Mouse (Mus musculus) embryonic stem cell, embryonic (primary cell): ENCODE measurements at regions not wholly inside any gene's neighbourhood (a gene's known extent, or its start where the extent isn't known, plus 50 kb on each side); places are given as distances from the start of the nearest gene placed in this dataset.

Source experiments
- CTCF ChIA-PET, 4 experiments: fragments of 300-600 bp in 2 of 4; fragments of 350-600 bp in 2 of 4; sonication (Branson Sonifier 250); formaldehyde crosslinking; loops; one replicate each; lab custom pipeline; 2022; ENCODE audit warnings: inconsistent platforms in 2 of 4; lab: Charles Lee
- POLR2A ChIA-PET, 4 experiments: fragments of 300-600 bp in 2 of 4; fragments of 350-600 bp in 2 of 4; sonication (Branson Sonifier 250); formaldehyde crosslinking; loops; one replicate each; lab custom pipeline; 2022; ENCODE audit warnings: antibody characterized with exemption in 4 of 4, inconsistent platforms in 1 of 4; lab: Charles Lee

DNA sequence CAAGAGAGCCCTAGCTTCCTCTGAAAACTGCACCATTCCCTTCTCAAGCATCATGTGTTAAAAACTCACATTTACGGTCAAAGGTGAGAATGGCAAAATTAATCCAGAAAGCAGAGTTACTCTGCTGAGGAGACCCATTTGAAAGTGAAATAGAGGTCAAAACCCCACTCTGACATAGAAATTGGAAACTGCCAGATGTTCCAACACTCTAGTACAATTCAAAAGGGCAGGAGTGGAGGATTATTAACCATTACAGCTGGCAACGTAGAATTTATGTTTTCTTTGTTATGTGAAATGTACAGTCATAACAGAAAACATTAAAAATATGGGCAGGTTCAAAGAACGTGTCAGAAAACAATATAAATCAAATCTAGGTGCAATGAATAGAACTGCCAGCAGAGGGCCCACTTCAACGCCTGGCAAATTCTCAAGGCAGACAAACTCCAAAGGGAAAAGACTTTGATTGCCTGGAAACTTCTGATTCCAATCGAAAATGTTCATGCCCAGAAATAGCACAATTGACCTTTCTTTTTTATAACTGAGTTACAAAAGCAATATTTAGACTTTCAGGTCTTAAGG, 54.2 kb upstream of the Rfpl4b start:
- ChIA-PET CTCF (interaction anchor here (0.6 to 1.5 kb wide), 8 partner anchors 26 to 200 kb away, joined by 3 to 7 read pairs (median 5); no protein-coding TSS in a partner anchor), POLR2A (no interaction called here)

DNA sequence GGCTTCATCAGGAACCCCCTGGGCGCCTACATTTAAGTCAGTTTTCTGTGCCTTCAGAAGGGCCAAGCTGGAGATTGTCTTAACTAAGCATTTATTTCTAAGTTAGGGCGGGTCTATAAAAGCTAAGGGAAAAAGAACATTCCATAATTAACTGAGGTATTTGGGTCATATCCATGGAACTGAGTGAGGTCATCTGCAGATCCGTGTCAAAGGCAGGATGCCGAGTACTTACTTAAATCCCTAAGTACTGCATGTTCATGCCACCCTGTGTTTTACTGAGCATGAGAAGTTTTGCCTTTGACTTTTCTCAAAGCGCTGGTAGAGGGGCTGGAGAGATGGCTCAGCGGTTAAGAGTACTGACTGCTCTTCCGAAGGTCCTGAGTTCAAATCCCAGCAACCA, 57.7 kb upstream of the Rfpl4b start:
- CTCF ChIA-PET = no interaction called here
- POLR2A ChIA-PET = no interaction called here

DNA sequence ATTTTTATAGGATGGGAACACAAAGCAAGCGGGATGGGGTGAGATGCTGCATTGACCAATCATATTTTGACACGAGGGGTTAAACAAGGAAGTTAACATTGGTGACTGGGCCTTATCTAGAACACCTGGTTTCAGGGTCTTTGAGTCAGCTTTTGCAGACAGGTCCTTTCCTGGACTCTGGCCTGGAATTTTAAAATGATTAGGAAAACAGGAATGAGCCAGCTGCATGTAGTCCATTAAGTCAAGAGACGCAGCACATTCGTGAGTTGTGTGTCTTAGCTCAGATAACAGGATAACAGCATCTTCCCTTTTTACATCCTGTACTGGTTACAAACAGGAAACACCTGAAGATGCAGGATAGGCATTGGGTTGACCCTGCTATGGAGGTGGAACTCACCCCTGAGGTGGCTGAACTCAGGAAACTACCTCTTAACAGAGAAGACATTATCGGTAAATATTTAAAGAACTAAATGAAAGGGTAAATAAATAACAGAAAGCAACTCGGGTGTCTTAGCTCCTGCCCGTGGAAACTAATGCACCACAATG, 59.1 kb upstream of the Rfpl4b start:
- ChIA-PET POLR2A (no interaction called here), CTCF (interaction anchor here in 3 of 4 experiments (0.5 to 0.9 kb wide), 3 partner anchors 10 to 1936 kb away, joined by 3 to 4 read pairs (median 3); no protein-coding TSS in a partner anchor)

DNA sequence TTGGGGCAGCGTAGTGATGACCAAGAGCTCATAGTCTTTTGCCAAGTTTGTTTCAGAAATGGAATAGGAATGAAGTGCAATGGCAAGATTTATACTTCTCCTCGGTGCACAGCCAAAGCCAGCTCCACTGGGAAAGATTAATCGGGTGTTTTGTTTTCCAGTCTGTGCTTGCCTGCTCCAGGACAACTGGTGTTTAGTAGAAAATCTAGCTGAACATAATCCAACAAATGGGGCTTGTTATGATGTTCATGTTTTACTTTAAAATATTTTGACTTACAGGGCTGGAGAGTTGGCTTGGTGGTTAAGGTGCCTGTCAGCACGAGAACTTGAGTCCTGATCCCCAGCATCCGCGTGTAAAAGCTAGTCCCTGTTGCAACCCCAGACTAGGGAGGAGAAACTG, 60.6 kb upstream of the Rfpl4b start:
- CTCF ChIA-PET = interaction anchor here in 2 of 4 experiments (0.6 to 1.4 kb wide), 2 partner anchors 182 to 183 kb away, joined by 3 read pairs; no protein-coding TSS in a partner anchor
- POLR2A ChIA-PET = no interaction called here

DNA sequence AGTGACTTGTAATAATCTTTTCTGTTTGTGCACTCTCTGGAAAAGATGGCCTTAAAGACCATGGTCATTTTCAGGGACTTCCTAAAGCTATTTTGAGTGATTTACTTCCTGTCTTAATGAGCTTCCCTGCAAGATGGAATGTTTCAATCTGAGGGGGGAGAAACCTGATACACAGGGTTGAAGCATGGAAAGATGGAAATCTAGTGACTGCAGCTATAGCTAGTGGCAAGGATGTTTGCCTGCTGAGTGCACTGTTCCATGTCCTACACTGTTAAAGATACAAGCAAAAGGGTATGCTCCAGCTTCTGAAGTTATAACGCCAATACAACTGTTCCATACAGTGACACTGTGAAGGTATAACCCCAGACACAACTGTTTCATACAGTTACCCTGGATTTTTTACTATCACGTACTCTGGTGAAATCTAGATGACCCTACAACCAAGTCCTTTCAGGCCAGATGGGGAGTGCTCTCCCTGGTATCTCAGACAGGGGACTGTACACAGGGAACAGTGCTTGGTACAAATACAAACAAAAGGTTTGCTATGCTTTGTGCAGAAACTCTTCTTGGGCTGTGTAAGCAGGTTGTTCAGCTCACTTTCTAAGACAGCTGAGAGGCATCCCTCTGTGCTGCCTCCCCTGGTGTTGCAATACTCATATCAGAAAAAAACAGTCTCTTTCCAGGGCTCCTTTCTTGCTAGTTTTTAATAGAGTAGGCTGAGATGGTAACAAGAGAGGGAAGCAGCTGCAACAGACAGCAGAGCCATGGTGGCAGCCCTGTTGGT, 62.4 kb upstream of the Rfpl4b start:
- CTCF ChIA-PET = interaction anchor here in 3 of 4 experiments (0.6 to 1.1 kb wide), 3 partner anchors 85 to 181 kb away, joined by 3 read pairs; no protein-coding TSS in a partner anchor

DNA sequence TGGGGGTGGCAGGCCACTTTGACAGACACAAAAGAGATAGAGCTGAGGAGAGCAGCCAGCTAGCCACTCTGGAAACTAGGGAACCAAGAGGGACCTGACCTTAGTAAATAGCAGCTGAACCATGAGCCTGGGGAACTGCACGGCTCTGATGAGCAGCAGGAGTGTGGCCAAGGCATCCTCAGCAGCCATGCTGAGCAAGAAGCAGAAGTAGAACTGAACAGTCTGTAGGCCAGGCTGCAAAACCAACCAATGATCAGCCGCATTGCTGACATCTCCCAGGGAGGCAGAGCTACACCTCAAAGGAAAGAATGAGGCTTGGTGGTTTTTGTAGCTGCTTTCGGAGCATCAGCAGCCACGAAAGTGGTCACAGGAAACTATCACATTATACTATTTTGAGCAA, 63.1 kb upstream of the Rfpl4b start:
- POLR2A ChIA-PET = interaction anchor here in 1 of 4 experiments (0.5 to 1.0 kb wide), 2 partner anchors 47 to 612 kb away, joined by 3 read pairs; no protein-coding TSS in a partner anchor
- CTCF ChIA-PET = interaction anchor here in 3 of 4 experiments (0.5 to 1.1 kb wide), 4 partner anchors 47 to 180 kb away, joined by 3 to 4 read pairs (median 3); no protein-coding TSS in a partner anchor

More for the DNA sequence above, 62.4 kb upstream of the Rfpl4b start:
- POLR2A ChIA-PET = interaction anchor here in 1 of 4 experiments (1.0 kb wide), 1 partner anchor 48 kb away, joined by 3 read pairs; no protein-coding TSS in a partner anchor

DNA sequence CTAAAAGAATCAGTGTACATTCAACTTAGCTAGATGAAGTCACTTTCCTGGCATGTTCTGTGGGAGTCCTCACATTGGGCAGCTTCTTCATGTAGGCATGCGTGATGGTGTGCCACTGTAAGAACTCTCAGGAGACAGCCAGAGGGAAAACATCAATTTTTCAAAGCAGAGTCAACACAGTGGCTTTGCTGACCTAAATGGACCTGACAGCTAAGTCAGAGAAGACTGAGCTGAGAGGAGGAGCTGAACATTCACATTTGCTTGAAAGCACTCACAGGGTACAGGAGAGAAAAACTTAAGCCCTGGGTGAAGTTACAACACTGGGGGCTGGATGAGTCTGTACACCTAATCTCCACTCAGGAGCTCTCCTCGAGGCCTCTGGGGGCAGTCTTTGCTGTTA, 64.9 kb upstream of the Rfpl4b start:
- ChIA-PET CTCF (interaction anchor here in 1 of 4 experiments (0.5 kb wide), 1 partner anchor 11 kb away, joined by 4 read pairs; no protein-coding TSS in a partner anchor), POLR2A (no interaction called here)

DNA sequence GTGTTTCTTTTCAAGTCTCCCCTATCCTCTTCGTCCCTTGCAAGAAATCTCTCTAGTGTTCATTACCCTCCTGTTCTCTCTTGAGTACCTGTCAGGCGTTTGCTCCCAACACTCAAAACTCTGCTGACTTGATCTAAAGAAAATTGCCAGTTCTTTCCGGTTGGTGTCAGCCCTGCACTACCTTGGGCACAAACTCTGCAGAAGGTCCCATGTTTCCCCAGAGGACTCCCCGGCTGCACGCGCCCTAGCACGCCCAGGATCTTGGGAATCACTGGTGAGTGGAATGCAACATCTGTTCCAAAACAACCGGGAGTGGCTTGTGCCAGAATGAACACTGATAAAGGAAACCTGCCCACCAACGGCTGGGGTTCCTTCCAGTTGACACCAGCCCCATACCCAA, 66.3 kb upstream of the Rfpl4b start:
- POLR2A ChIA-PET = no interaction called here
- CTCF ChIA-PET = interaction anchor here in 1 of 4 experiments (0.8 to 1.0 kb wide), 2 partner anchors 177 to 179 kb away, joined by 3 read pairs; no protein-coding TSS in a partner anchor

DNA sequence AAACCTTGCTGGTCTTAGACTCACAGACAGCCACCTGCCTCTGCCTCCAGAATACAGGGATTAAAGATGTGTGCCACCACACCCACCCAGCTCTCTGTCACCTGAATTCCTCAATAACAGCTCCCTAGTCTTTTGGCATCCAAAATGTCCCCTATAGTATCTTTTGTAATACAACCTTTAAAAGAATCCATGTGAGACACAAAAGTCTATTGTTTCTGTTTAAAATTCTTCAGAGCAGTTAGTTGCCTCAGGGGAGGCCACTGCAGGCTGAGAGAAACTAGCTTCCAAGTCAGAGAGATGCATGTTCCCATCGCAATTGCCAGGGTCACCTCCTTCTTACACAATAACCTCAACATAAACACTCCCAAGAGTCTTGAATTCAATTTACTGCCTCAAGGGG, 70.6 kb upstream of the Lama4 start:
- ChIA-PET POLR2A (interaction anchor here in 1 of 4 experiments (0.5 kb wide), 1 partner anchor 171 kb away, joined by 3 read pairs; no protein-coding TSS in a partner anchor), CTCF (no interaction called here)

DNA sequence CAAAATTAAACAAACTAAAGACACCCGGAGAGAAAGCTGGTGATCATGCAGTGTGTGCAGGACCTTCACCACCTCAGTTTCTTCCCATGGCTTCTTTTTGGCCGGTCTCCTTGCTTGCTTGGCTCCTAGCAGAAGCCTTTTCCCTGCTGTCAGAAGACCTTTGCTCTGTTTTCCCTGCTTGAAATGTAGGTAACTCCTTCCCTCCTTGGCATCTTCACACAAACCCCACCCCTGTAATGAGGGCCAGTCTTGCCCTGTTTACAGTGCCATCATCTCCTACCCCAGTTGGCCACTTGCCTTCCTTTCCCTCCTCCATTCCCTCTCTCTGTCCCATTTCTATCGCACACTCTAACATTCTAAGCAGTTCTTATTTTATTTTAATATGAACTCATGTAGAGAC, 69.7 kb upstream of the Lama4 start:
- CTCF ChIA-PET = no interaction called here
- POLR2A ChIA-PET = no interaction called here

DNA sequence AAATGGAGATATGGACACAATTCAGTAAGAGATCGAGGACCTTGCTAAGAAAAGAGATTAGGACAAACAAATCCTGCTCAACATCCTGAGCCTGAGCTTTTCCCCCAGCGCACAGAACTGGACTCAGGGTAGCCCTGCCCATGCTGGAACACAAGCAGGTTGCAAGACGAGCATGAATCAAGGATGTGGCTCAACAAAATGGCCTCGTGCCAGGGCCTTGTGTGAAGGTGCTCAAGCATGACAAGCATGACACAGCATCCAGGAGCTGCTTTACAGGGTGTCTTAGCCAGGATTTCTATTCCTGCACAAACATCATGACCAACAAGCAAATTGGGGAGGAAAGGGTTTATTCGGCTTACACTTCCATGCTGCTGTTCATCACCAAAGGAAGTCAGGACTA, 67.7 kb upstream of the Lama4 start:
- ChIA-PET CTCF (no interaction called here), POLR2A (no interaction called here)

DNA sequence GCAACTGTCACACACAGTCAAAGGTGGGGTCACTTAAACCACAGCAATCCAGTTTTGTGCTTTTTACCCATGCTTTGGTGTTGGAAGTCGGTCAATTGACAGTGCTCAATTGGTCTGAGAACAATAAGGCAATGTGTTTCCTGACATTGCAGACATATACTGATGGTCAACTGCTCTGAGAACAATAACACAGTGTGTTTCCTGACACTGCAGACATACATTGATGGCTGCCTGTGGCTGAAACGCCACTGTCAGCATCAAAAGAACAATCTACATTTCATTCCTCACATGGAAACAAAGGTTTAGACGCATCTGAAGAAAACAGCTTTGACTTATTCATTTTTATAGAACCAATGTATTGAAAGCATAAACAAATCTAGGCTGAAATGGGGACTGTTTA, 59.2 kb upstream of the Lama4 start:
- CTCF ChIA-PET = interaction anchor here in 2 of 4 experiments (0.7 to 1.1 kb wide), 2 partner anchors 159 to 1207 kb away, joined by 3 read pairs; no protein-coding TSS in a partner anchor
- POLR2A ChIA-PET = interaction anchor here in 1 of 4 experiments (0.7 kb wide), 1 partner anchor 1859 kb away, joined by 3 read pairs; no protein-coding TSS in a partner anchor

DNA sequence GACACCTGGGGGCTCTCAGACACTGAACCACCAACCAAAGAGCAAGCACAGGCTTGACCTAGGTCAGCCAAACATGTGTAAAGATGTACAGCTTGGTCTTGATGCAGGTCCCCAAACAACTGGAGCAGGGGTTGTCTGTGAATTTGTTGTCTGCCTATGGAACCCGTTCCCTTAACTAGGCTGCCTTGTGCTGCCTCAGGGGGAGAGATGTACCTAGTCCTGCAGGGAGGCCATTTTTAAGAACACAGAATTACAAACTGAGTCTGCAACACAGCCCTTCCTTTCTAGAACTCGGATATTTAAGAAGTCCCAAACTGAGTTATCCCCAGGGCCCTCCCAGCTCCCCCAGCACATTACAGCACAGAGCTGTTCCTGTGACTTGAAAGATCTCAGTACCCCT, 57.5 kb upstream of the Lama4 start:
- ChIA-PET POLR2A (no interaction called here), CTCF (no interaction called here)

DNA sequence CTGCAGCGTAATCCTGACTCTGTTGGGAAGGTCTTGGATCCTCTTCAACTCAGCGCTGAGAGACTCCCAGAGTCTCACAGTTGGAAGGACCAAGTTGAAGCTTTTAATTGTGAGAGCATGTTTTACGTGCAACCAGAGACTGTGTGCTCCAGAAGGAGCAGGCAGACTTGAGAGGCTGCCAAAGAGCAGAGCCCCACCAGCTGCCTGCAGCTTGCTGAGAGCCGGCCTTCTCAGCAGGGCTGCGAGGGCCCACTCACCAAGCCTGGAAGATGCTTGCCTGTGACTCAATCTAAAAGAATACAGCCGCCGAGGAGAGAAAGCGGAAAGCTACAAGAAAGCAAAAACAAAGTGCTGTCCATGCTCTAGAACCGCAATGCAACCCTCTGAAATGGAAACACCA, 57.0 kb upstream of the Lama4 start:
- ChIA-PET POLR2A (no interaction called here), CTCF (interaction anchor here in 1 of 4 experiments (0.7 kb wide), 1 partner anchor 262 kb away, joined by 3 read pairs; no protein-coding TSS in a partner anchor)

DNA sequence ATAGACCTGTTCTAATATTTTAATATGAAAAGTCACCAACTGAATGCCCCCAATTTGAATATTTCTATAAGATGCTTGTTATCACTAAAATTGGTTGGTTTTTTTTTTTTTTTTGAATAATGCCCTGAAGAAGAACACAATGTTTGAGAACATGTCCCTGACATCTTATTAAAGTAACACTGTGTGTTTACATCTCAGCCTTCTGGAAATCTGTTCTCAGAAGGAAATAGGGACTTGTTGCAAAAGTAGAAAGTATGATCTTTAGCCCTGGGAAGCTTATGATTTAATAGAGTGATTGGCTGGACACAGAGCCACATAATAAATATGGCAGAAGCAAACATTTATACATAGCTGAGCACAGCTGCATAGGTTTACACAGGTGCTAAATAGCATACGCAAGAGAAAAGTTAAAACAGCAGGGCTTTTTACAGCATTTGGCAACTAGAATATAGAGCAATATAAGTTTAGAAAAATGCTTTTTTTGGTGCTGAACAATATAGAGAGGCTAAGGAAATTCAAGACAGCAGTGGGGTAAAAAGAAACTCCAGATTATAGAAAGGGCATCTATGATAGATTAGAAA, 56.1 kb upstream of the Lama4 start:
- CTCF ChIA-PET = interaction anchor here in 1 of 4 experiments (0.7 kb wide), 1 partner anchor 261 kb away, joined by 3 read pairs; no protein-coding TSS in a partner anchor
- POLR2A ChIA-PET = interaction anchor here in 1 of 4 experiments (0.7 kb wide), 1 partner anchor 71 kb away, joined by 4 read pairs; no protein-coding TSS in a partner anchor

DNA sequence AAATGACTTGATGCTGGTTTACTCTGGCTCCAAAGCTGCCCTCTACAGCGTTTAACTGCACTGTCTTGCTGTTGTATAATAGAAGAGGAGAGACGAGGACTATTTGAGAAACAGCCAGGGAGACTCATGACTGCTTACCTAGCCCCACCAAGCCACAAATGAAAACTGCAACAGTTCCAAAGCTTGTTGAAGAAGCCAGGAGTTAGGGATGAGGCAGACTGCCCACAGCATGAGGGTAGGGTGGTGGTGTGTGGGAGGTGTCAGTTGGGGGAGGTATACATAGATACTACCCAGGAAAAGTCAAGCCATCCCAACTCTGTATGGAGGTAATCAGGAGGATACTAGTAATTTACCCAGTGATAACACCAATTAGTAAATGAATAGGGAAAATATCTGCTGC, 55.5 kb upstream of the Lama4 start:
- ChIA-PET POLR2A (no interaction called here), CTCF (no interaction called here)

DNA sequence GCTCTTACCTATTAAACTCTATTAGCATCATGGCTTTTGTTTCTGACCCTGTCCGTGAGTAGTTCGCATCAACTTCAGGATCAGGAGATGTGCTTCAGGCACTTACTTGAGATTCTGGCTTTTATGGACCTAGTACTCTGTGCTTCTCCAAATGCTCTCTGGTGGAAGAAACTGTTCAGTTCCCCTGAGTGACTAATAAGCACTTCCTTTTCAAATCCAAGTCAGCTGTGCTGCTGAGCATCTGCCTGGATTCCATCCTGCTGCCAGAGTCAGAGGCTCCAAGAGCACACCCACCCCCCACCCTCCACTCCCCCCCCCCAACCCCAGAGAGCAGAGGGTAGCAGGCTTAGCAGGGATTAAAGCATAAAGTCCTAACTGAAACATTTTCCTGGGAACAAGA, 52.3 kb upstream of the Lama4 start:
- ChIA-PET POLR2A (no interaction called here), CTCF (no interaction called here)
